Mouse (Mus musculus) forebrain, embryonic 13.5 days (tissue): ENCODE measurements around the gene Scube1. TPM values are rescaled to one million over a fixed set of nuclear protein-coding genes. Genes with fewer than 3 reads are reported as not detected.
A peak's percentile ranks its signal among the peaks of the same experiment; 100 is the strongest.

Experiments used
- ATAC-seq: fragments of 200-750 bp; cut with Nextera tagmentation; 2 replicates; pipeline ENCODE4 v1.8.0; 2017
- H3K27ac ChIP-seq: fragments of 300-500 bp; sonication (generic); 2 replicates; pipeline ENCODE4 v1.5.1; 2015; ENCODE audit warnings: inconsistent platforms, mild to moderate bottlenecking, moderate library complexity
- H3K27me3 ChIP-seq: fragments of 300-500 bp; sonication (generic); 2 replicates; pipeline ENCODE4 v1.6.1; 2015; ENCODE audit warnings: mild to moderate bottlenecking, inconsistent platforms
- H3K36me3 ChIP-seq: fragments of 300-500 bp; sonication (generic); 2 replicates; pipeline ENCODE4 v1.6.1; 2015; ENCODE audit warnings: mild to moderate bottlenecking, inconsistent platforms; ENCODE audit not compliant: poor library complexity, severe bottlenecking
- H3K4me1 ChIP-seq: fragments of 300-500 bp; sonication (generic); 2 replicates; pipeline ENCODE4 v1.6.1; 2015; ENCODE audit warnings: inconsistent platforms
- H3K4me2 ChIP-seq: fragments of 300-500 bp; sonication (generic); 2 replicates; pipeline ENCODE4 v1.6.1; 2015; ENCODE audit warnings: inconsistent platforms, mild to moderate bottlenecking, moderate library complexity
- H3K4me3 ChIP-seq: fragments of 300-500 bp; sonication (generic); 2 replicates; pipeline ENCODE4 v1.5.1; 2015; ENCODE audit warnings: mild to moderate bottlenecking, inconsistent platforms
- H3K9ac ChIP-seq: fragments of 300-500 bp; sonication (generic); 2 replicates; pipeline ENCODE4 v1.6.1; 2015; ENCODE audit warnings: mild to moderate bottlenecking, inconsistent platforms
- H3K9me3 ChIP-seq: fragments of 300-500 bp; sonication (generic); replicated peaks from 2 replicates; pipeline ENCODE4 v1.6.1; 2016; ENCODE audit warnings: inconsistent platforms
- WGBS: fragments of 180-500 bp; shearing (Covaris S2); methylation state at CpG from one replicate; pipeline ENCODE4 v1.1.7; 2015; 5-methylcytosine and 5-hydroxymethylcytosine counted together
- polyA plus RNA-seq: library from polyadenylated mRNA; unstranded; fragments of >200 nt; fragmentation: Nextera tagmentation; extraction: Ambion mirVana; gene quantifications from 2 replicates; pipeline ENCODE4 v1.2.1, GENCODE M21; 2015

Scube1 gene
- polyA plus RNA-seq, 1 experiment from 2014 or later = 10.7 TPM

GRCm38 (mm10) chr15:83570641-83571040 lies 154.2 kb downstream of the Scube1 start:
- 60% methylated on average over 2 of the region's 2 CpGs for WGBS
- H3K9me3 ChIP-seq = no peaks in the 10 kb centered on the region
- no peak overlapping the region for H3K4me3 ChIP-seq
- H3K36me3 ChIP-seq = peaks cover 17% of the 10 kb centered on the region
- no peaks in the 10 kb centered on the region for H3K4me1 ChIP-seq
- H3K27ac ChIP-seq = no peak overlapping the region
- H3K9ac ChIP-seq = no peak overlapping the region
- H3K4me2 ChIP-seq = no peak overlapping the region
- no peaks in the 10 kb centered on the region for H3K27me3 ChIP-seq
- no peak for ATAC-seq

- no peak for ATAC-seq
- Histone ChIP-seq H3K27ac (no peak overlapping the region), H3K27me3 (0 out of 2 replicates have a peak, but pooled peaks cover 3% of the 10 kb centered on the region), H3K4me1 (no peaks in the 10 kb centered on the region), H3K9me3 (no peaks in the 10 kb centered on the region), H3K36me3 (peaks cover 7% of the 10 kb centered on the region), H3K9ac (no peak overlapping the region), H3K4me2 (no peak overlapping the region), H3K4me3 (no peak overlapping the region)
- 64% methylated on average over 11 of the region's 11 CpGs for WGBS
Measured at GRCm38 (mm10) chr15:83569682-83570081, 155.1 kb downstream of the Scube1 start.

- H3K36me3 ChIP-seq = no peaks in the 10 kb centered on the region
- 0 out of 2 replicates have a peak, but pooled peaks cover 10% of the 10 kb centered on the region for H3K27me3 ChIP-seq
- no peak overlapping the region for H3K9ac ChIP-seq
- no peak for ATAC-seq
- no peaks in the 10 kb centered on the region for H3K9me3 ChIP-seq
- H3K27ac ChIP-seq = no peak overlapping the region
- no peak overlapping the region for H3K4me2 ChIP-seq
- H3K4me1 ChIP-seq = peaks cover 11% of the 10 kb centered on the region
- WGBS = 94% methylated on average over 5 of the region's 5 CpGs
- no peak overlapping the region for H3K4me3 ChIP-seq
Measured at GRCm38 (mm10) chr15:83568544-83568943, 156.3 kb downstream of the Scube1 start.

GRCm38 (mm10) chr15:83567728-83568127 lies 157.1 kb downstream of the Scube1 start:
- Histone ChIP-seq H3K4me3 (no peak overlapping the region), H3K27me3 (0 out of 2 replicates have a peak, but pooled peaks cover 10% of the 10 kb centered on the region), H3K4me2 (no peak overlapping the region), H3K27ac (no peak overlapping the region), H3K9ac (no peak overlapping the region), H3K9me3 (no peaks in the 10 kb centered on the region), H3K4me1 (peaks cover 19% of the 10 kb centered on the region), H3K36me3 (no peaks in the 10 kb centered on the region)
- 92% methylated on average over 3 of the region's 3 CpGs for WGBS
- no peak for ATAC-seq

- Histone ChIP-seq H3K9ac (no peak overlapping the region), H3K27me3 (0 out of 2 replicates have a peak, but pooled peaks cover 10% of the 10 kb centered on the region), H3K4me1 (peaks cover 22% of the 10 kb centered on the region), H3K4me2 (no peak overlapping the region), H3K36me3 (no peaks in the 10 kb centered on the region), H3K9me3 (no peaks in the 10 kb centered on the region), H3K27ac (no peak overlapping the region), H3K4me3 (no peak overlapping the region)
- ATAC-seq = no peak
- 75% methylated on average over 5 of the region's 5 CpGs for WGBS
Measured at GRCm38 (mm10) chr15:83566006-83566405, 158.8 kb downstream of the Scube1 start.

GRCm38 (mm10) chr15:83565434-83565833 lies 159.4 kb downstream of the Scube1 start:
- WGBS = 93% methylated on average over 3 of the region's 3 CpGs
- H3K9ac ChIP-seq = no peak overlapping the region
- no peak for ATAC-seq
- H3K9me3 ChIP-seq = no peaks in the 10 kb centered on the region
- H3K4me2 ChIP-seq = no peak overlapping the region
- H3K4me3 ChIP-seq = no peak overlapping the region
- H3K36me3 ChIP-seq = no peaks in the 10 kb centered on the region
- H3K4me1 ChIP-seq = peaks cover 22% of the 10 kb centered on the region
- 0 out of 2 replicates have a peak, but pooled peaks cover 10% of the 10 kb centered on the region for H3K27me3 ChIP-seq
- no peak overlapping the region for H3K27ac ChIP-seq

GRCm38 (mm10) chr15:83563857-83564651 lies 160.8 kb downstream of the Scube1 start:
- Histone ChIP-seq H3K27ac (no peak overlapping the region), H3K4me1 (peaks cover 22% of the 10 kb centered on the region), H3K27me3 (0 out of 2 replicates have a peak, but pooled peaks cover 10% of the 10 kb centered on the region), H3K9ac (peak overlapping the region; percentile 70), H3K9me3 (no peaks in the 10 kb centered on the region), H3K4me2 (peak overlapping the region; percentile 90), H3K36me3 (no peaks in the 10 kb centered on the region), H3K4me3 (peak overlapping the region; percentile 42)
- 2% methylated on average over 27 of the region's 27 CpGs for WGBS
- ATAC-seq = peak; percentile 30

- H3K4me3 ChIP-seq = peak within 1 kb of the TSS; percentile 42
- H3K9ac ChIP-seq = peak within 1 kb of the TSS; percentile 70
- WGBS = under 1% methylated on average over 26 of the region's 28 CpGs
- H3K27ac ChIP-seq = peak within 1 kb of the TSS; percentile 19
- H3K9me3 ChIP-seq = no peaks in the 10 kb centered on the region
- peak; percentile 36 for ATAC-seq
- 0 out of 2 replicates have a peak, but pooled peaks cover 10% of the 10 kb centered on the region for H3K27me3 ChIP-seq
- no peaks in the 10 kb centered on the region for H3K36me3 ChIP-seq
- H3K4me1 ChIP-seq = peaks cover 22% of the 10 kb centered on the region
- H3K4me2 ChIP-seq = peak within 1 kb of the TSS; percentile 90
Measured at GRCm38 (mm10) chr15:83563327-83563856, 161.4 kb downstream of the Scube1 start, which contains the start of the genes Tspo and Mcat. Gene Tspo (plus strand): TSS chr15:83563592. Gene Mcat (minus strand): TSS chr15:83563787.

- H3K9ac ChIP-seq = 0 out of 2 replicates have a peak overlapping the region, but pooled peaks have one; percentile 70
- peak overlapping the region; percentile 42 for H3K4me3 ChIP-seq
- peak; percentile 81 for ATAC-seq
Measured at GRCm38 (mm10) chr15:83562626-83563270, 162.1 kb downstream of the Scube1 start.

GRCm38 (mm10) chr15:83560941-83561477 lies 163.8 kb downstream of the Scube1 start:
- H3K27ac ChIP-seq = no peak overlapping the region
- WGBS = 50% methylated on average over 5 of the region's 5 CpGs
- peaks cover 25% of the 10 kb centered on the region for H3K4me1 ChIP-seq
- ATAC-seq = no peak
- H3K9ac ChIP-seq = no peak overlapping the region
- 0 out of 2 replicates have a peak, but pooled peaks cover 10% of the 10 kb centered on the region for H3K27me3 ChIP-seq
- no peaks in the 10 kb centered on the region for H3K9me3 ChIP-seq
- no peaks in the 10 kb centered on the region for H3K36me3 ChIP-seq
- H3K4me2 ChIP-seq = no peak overlapping the region
- H3K4me3 ChIP-seq = no peak overlapping the region

More at GRCm38 (mm10) chr15:83562626-83563270, 162.1 kb downstream of the Scube1 start:
- H3K4me1 ChIP-seq = peaks cover 22% of the 10 kb centered on the region
- H3K4me2 ChIP-seq = peak overlapping the region; percentile 90
- 26% methylated on average over 15 of the region's 15 CpGs for WGBS
- H3K36me3 ChIP-seq = no peaks in the 10 kb centered on the region
- 0 out of 2 replicates have a peak, but pooled peaks cover 10% of the 10 kb centered on the region for H3K27me3 ChIP-seq
- H3K27ac ChIP-seq = peak overlapping the region; percentile 19
- no peaks in the 10 kb centered on the region for H3K9me3 ChIP-seq

GRCm38 (mm10) chr15:83555161-83555974 lies 169.5 kb downstream of the Scube1 start:
- ATAC-seq = peak; percentile 93
- Histone ChIP-seq H3K27ac (peak overlapping the region; percentile 95), H3K9ac (peak overlapping the region; percentile 98), H3K9me3 (no peaks in the 10 kb centered on the region), H3K4me1 (peaks cover 15% of the 10 kb centered on the region), H3K4me2 (peak overlapping the region; percentile 76), H3K4me3 (peak overlapping the region; percentile 89), H3K27me3 (no peaks in the 10 kb centered on the region), H3K36me3 (peaks cover 30% of the 10 kb centered on the region)
- WGBS = under 1% methylated on average over 70 of the region's 74 CpGs
